11 mouse cellular contexts compared by ENCODE assay signal in genomic region chr7:28490903-28491302, GRCm38 (mm10). TPM values are rescaled to one million over a fixed set of nuclear protein-coding genes. Genes with fewer than 3 reads are reported as not detected.
DNase-seq lines count a peak whose midpoint lies in the region; ATAC-seq and TF ChIP-seq lines count a peak whose summit lies in the region.
"Had no signal": no experiment of that assay in that cellular context is flagged by ENCODE, and none has a peak within 500 bp of the region (broad histone marks: within the 10 kb centered on the region; RNA-seq: fewer than 3 reads in every experiment).

No protein-coding gene starts in this region.

- no peak overlapping the region for H3K9ac ChIP-seq in forebrain, embryonic 11.5 days (ENCODE audit: low read length)
- H3K9ac ChIP-seq in forebrain, postnatal 0 days: no peak overlapping the region
- no peak overlapping the region for H3K9ac ChIP-seq in midbrain, embryonic 15.5 days
- H3K9ac ChIP-seq in midbrain, embryonic 11.5 days (ENCODE audit: low read length): no peak overlapping the region
- H3K9ac ChIP-seq in intestine, embryonic 15.5 days: no peak overlapping the region
- H3K9ac ChIP-seq in stomach, embryonic 15.5 days: no peak overlapping the region

- no peaks in the 10 kb centered on the region; the same call in 1 of the 2 replicates for H3K4me1 ChIP-seq in forebrain, embryonic 11.5 days (replicated peaks; ENCODE audit: control insufficient read depth, insufficient read depth, low read length)
- no peaks in the 10 kb centered on the region for H3K4me1 ChIP-seq in forebrain, postnatal 0 days (ENCODE audit: insufficient read depth)
- peaks cover 19% of the 10 kb centered on the region for H3K4me1 ChIP-seq in midbrain, embryonic 15.5 days
- H3K4me1 ChIP-seq in midbrain, embryonic 11.5 days (ENCODE audit: control insufficient read depth, insufficient read depth, low read length): no peaks in the 10 kb centered on the region
- H3K4me1 ChIP-seq in intestine, embryonic 15.5 days (replicated peaks): peaks cover 5% of the 10 kb centered on the region
- H3K4me1 ChIP-seq in stomach, embryonic 15.5 days: peaks cover 15% of the 10 kb centered on the region

- no peak overlapping the region for H3K27ac ChIP-seq in forebrain, embryonic 11.5 days (ENCODE audit: low read depth, low read length)
- no peak overlapping the region for H3K27ac ChIP-seq in forebrain, postnatal 0 days (ENCODE audit: low read depth, low read length)
- H3K27ac ChIP-seq in midbrain, embryonic 15.5 days: no peak overlapping the region
- H3K27ac ChIP-seq in midbrain, embryonic 11.5 days (ENCODE audit: low read depth, low read length): no peak overlapping the region
- no peak overlapping the region for H3K27ac ChIP-seq in intestine, embryonic 15.5 days
- H3K27ac ChIP-seq in stomach, embryonic 15.5 days: no peak overlapping the region
- no peak overlapping the region for H3K27ac ChIP-seq in layer of hippocampus, adult 2 months

- TF ChIP-seq CTCF in forebrain, postnatal 0 days (IDR thresholded peaks at IDR 0.05; ENCODE audit: low read depth): no peak
- TF ChIP-seq CTCF in layer of hippocampus, adult 2 months (conservative IDR thresholded peaks at IDR 0.05): no peak

- DNase-seq in forebrain, embryonic 11.5 days (ENCODE audit: low spot score): no peak
- no peak for DNase-seq in forebrain, postnatal 0 days
- no peak for DNase-seq in midbrain, embryonic 11.5 days (ENCODE audit: low spot score, missing footprints)
- no peak for DNase-seq in right cerebral cortex, postnatal 36 days (ENCODE audit: low spot score in 2 of 2)
- no peak for DNase-seq in layer of hippocampus, adult 2 months (ENCODE audit: low spot score in 2 of 2)

- peaks cover 4% of the 10 kb centered on the region; the same call in 1 of the 2 replicates for H3K27me3 ChIP-seq in forebrain, embryonic 11.5 days (ENCODE audit: control insufficient read depth, insufficient read depth, low read length)
- H3K27me3 ChIP-seq in forebrain, postnatal 0 days (ENCODE audit: insufficient read depth, low read length): no peaks in the 10 kb centered on the region; the same call in 1 of the 2 replicates
- peaks cover 20% of the 10 kb centered on the region; the same call in 1 of the 2 replicates for H3K27me3 ChIP-seq in midbrain, embryonic 15.5 days (replicated peaks)
- H3K27me3 ChIP-seq in midbrain, embryonic 11.5 days (ENCODE audit: control insufficient read depth, insufficient read depth, low read length): peaks cover 4% of the 10 kb centered on the region; the same call in 1 of the 2 replicates
- no peaks in the 10 kb centered on the region for H3K27me3 ChIP-seq in intestine, embryonic 15.5 days (replicated peaks)
- H3K27me3 ChIP-seq in stomach, embryonic 15.5 days (replicated peaks): no peaks in the 10 kb centered on the region

- H3K9me3 ChIP-seq in forebrain, embryonic 11.5 days (ENCODE audit: control insufficient read depth, low read length): no peaks in the 10 kb centered on the region
- H3K9me3 ChIP-seq in forebrain, postnatal 0 days (ENCODE audit: low read length): no peaks in the 10 kb centered on the region
- H3K9me3 ChIP-seq in midbrain, embryonic 15.5 days: no peaks in the 10 kb centered on the region
- H3K9me3 ChIP-seq in midbrain, embryonic 11.5 days (ENCODE audit: control insufficient read depth, low read length): no peaks in the 10 kb centered on the region
- H3K9me3 ChIP-seq in intestine, embryonic 15.5 days: no peaks in the 10 kb centered on the region
- H3K9me3 ChIP-seq in stomach, embryonic 15.5 days: no peaks in the 10 kb centered on the region

- H3K4me2 ChIP-seq in forebrain, embryonic 11.5 days (ENCODE audit: low read depth, low read length, severe bottlenecking): 0 out of 2 replicates have a peak overlapping the region, but pooled peaks have one; percentile 8
- H3K4me2 ChIP-seq in forebrain, postnatal 0 days (ENCODE audit: low read depth): no peak overlapping the region
- 0 out of 2 replicates have a peak overlapping the region, but pooled peaks have one; percentile 21 for H3K4me2 ChIP-seq in midbrain, embryonic 15.5 days
- H3K4me2 ChIP-seq in midbrain, embryonic 11.5 days: no peak overlapping the region
- H3K4me2 ChIP-seq in intestine, embryonic 15.5 days (replicated peaks): peak overlapping the region; percentile 36
- peak overlapping the region; percentile 42 for H3K4me2 ChIP-seq in stomach, embryonic 15.5 days

- no peak overlapping the region for H3K4me3 ChIP-seq in forebrain, embryonic 11.5 days (ENCODE audit: low read depth, low read length)
- no peak overlapping the region for H3K4me3 ChIP-seq in forebrain, postnatal 0 days (ENCODE audit: low read depth, low read length)
- H3K4me3 ChIP-seq in midbrain, embryonic 15.5 days: no peak overlapping the region
- H3K4me3 ChIP-seq in midbrain, embryonic 11.5 days (ENCODE audit: low read depth, low read length): no peak overlapping the region
- no peak overlapping the region for H3K4me3 ChIP-seq in intestine, embryonic 15.5 days (replicated peaks)
- 0 out of 2 replicates have a peak overlapping the region, but pooled peaks have one; percentile 4 for H3K4me3 ChIP-seq in stomach, embryonic 15.5 days (replicated peaks)
- H3K4me3 ChIP-seq in layer of hippocampus, adult 2 months: no peak overlapping the region
- H3K4me3 ChIP-seq: erythroblast, embryonic 14.5 days had no signal

- no peak for ATAC-seq in forebrain, embryonic 11.5 days (replicated peaks; ENCODE audit: low FRiP score)
- no peak for ATAC-seq in forebrain, postnatal 0 days
- ATAC-seq in midbrain, embryonic 15.5 days (replicated peaks): no peak
- no peak for ATAC-seq in midbrain, embryonic 11.5 days (ENCODE audit: low FRiP score)
- 0 out of 2 replicates have a peak, but pooled peaks have one; percentile 21 for ATAC-seq in intestine, embryonic 15.5 days
- ATAC-seq in stomach, embryonic 15.5 days (ENCODE audit: insufficient read depth, low FRiP score, low read depth): no peak

- H3K36me3 ChIP-seq in forebrain, embryonic 11.5 days (ENCODE audit: control insufficient read depth, insufficient read depth, low read length): no peaks in the 10 kb centered on the region
- H3K36me3 ChIP-seq in forebrain, postnatal 0 days (ENCODE audit: insufficient read depth): no peaks in the 10 kb centered on the region
- H3K36me3 ChIP-seq in midbrain, embryonic 15.5 days (replicated peaks): no peaks in the 10 kb centered on the region
- no peaks in the 10 kb centered on the region for H3K36me3 ChIP-seq in midbrain, embryonic 11.5 days (ENCODE audit: control insufficient read depth, insufficient read depth, low read length)
- no peaks in the 10 kb centered on the region for H3K36me3 ChIP-seq in intestine, embryonic 15.5 days
- H3K36me3 ChIP-seq in stomach, embryonic 15.5 days: no peaks in the 10 kb centered on the region

- 28% methylated on average over 14 of the region's 14 CpGs for WGBS in forebrain, embryonic 11.5 days
- 40% methylated on average over 14 of the region's 14 CpGs for WGBS in forebrain, postnatal 0 days
- 29% methylated on average over 14 of the region's 14 CpGs for WGBS in midbrain, embryonic 15.5 days
- WGBS in midbrain, embryonic 11.5 days: 32% methylated on average over 14 of the region's 14 CpGs
- 32% methylated on average over 14 of the region's 14 CpGs for WGBS in intestine, embryonic 15.5 days
- WGBS in stomach, embryonic 15.5 days: 31% methylated on average over 14 of the region's 14 CpGs

RNA-seq across cellular contexts. Expression of gene Ifnl2, which starts 19.4 kb away (rescaled TPM):
- polyA plus RNA-seq in forebrain, embryonic 11.5 days (2014; fragmentation: Nextera tagmentation; extraction: Ambion mirVana): not detected in 2 replicates
- not detected in 2 replicates for total RNA-seq in forebrain, postnatal 0 days (2014; rRNA removed)
- polyA plus RNA-seq in forebrain, postnatal 0 days (2015; fragmentation: Nextera tagmentation; extraction: Ambion mirVana): not detected in 2 replicates
- not detected in 2 replicates for polyA plus RNA-seq in midbrain, embryonic 15.5 days (2015; fragmentation: Nextera tagmentation; extraction: Ambion mirVana)
- polyA plus RNA-seq in midbrain, embryonic 11.5 days (2014; fragmentation: Nextera tagmentation; extraction: Ambion mirVana): not detected in 2 replicates
- not detected in 2 replicates for polyA plus RNA-seq in intestine, embryonic 15.5 days (2015; fragmentation: Nextera tagmentation; extraction: Ambion mirVana)
- not detected in 2 replicates for polyA plus RNA-seq in stomach, embryonic 15.5 days (2015; fragmentation: Nextera tagmentation; extraction: Ambion mirVana)
- total RNA-seq in layer of hippocampus, adult 2 months (2021): not detected
- total RNA-seq: CH12.LX had no signal
- polyA plus RNA-seq: erythroblast, embryonic 14.5 days; liver, embryonic 16.5 days had no signal

RNA-seq across cellular contexts. Expression of gene Ifnl3, which starts 31.7 kb away (rescaled TPM):
- not detected in 2 replicates for polyA plus RNA-seq in forebrain, embryonic 11.5 days (2014; fragmentation: Nextera tagmentation; extraction: Ambion mirVana)
- total RNA-seq in forebrain, postnatal 0 days (2014; rRNA removed): not detected in 2 replicates
- not detected in 2 replicates for polyA plus RNA-seq in forebrain, postnatal 0 days (2015; fragmentation: Nextera tagmentation; extraction: Ambion mirVana)
- not detected in 2 replicates for polyA plus RNA-seq in midbrain, embryonic 15.5 days (2015; fragmentation: Nextera tagmentation; extraction: Ambion mirVana)
- not detected in 2 replicates for polyA plus RNA-seq in midbrain, embryonic 11.5 days (2014; fragmentation: Nextera tagmentation; extraction: Ambion mirVana)
- polyA plus RNA-seq in intestine, embryonic 15.5 days (2015; fragmentation: Nextera tagmentation; extraction: Ambion mirVana): not detected in 2 replicates
- polyA plus RNA-seq in stomach, embryonic 15.5 days (2015; fragmentation: Nextera tagmentation; extraction: Ambion mirVana): not detected in 2 replicates
- not detected for total RNA-seq in layer of hippocampus, adult 2 months (2021)
- total RNA-seq: CH12.LX had no signal
- polyA plus RNA-seq: erythroblast, embryonic 14.5 days; liver, embryonic 16.5 days had no signal

RNA-seq across cellular contexts. Expression of gene Lrfn1, which starts 39.1 kb away (rescaled TPM):
- polyA plus RNA-seq in forebrain, embryonic 11.5 days (2014; fragmentation: Nextera tagmentation; extraction: Ambion mirVana): 6.1 and 8.2 TPM in 2 replicates
- total RNA-seq in forebrain, postnatal 0 days (2014; rRNA removed): 57.7 and 88.3 TPM in 2 replicates
- polyA plus RNA-seq in forebrain, postnatal 0 days (2015; fragmentation: Nextera tagmentation; extraction: Ambion mirVana): 16.0 and 21.2 TPM in 2 replicates
- polyA plus RNA-seq in midbrain, embryonic 15.5 days (2015; fragmentation: Nextera tagmentation; extraction: Ambion mirVana): 20.9 and 23.0 TPM in 2 replicates
- 4.5 and 5.0 TPM in 2 replicates for polyA plus RNA-seq in midbrain, embryonic 11.5 days (2014; fragmentation: Nextera tagmentation; extraction: Ambion mirVana)
- 1.9 and 2.7 TPM in 2 replicates for polyA plus RNA-seq in intestine, embryonic 15.5 days (2015; fragmentation: Nextera tagmentation; extraction: Ambion mirVana)
- 3.0 and 3.5 TPM in 2 replicates for polyA plus RNA-seq in stomach, embryonic 15.5 days (2015; fragmentation: Nextera tagmentation; extraction: Ambion mirVana)
- total RNA-seq in layer of hippocampus, adult 2 months (2021): 10 to 100 TPM; 69.1 to 79.8 TPM

RNA-seq across cellular contexts. Expression of gene Sycn, which starts 49.8 kb away (rescaled TPM):
- not detected in 2 replicates for polyA plus RNA-seq in forebrain, embryonic 11.5 days (2014; fragmentation: Nextera tagmentation; extraction: Ambion mirVana)
- not detected in 2 replicates for total RNA-seq in forebrain, postnatal 0 days (2014; rRNA removed)
- not detected in 2 replicates for polyA plus RNA-seq in forebrain, postnatal 0 days (2015; fragmentation: Nextera tagmentation; extraction: Ambion mirVana)
- polyA plus RNA-seq in midbrain, embryonic 15.5 days (2015; fragmentation: Nextera tagmentation; extraction: Ambion mirVana): not detected in 2 replicates
- polyA plus RNA-seq in midbrain, embryonic 11.5 days (2014; fragmentation: Nextera tagmentation; extraction: Ambion mirVana): not detected in 2 replicates
- 33.3 and 122 TPM in 2 replicates for polyA plus RNA-seq in intestine, embryonic 15.5 days (2015; fragmentation: Nextera tagmentation; extraction: Ambion mirVana)
- polyA plus RNA-seq in stomach, embryonic 15.5 days (2015; fragmentation: Nextera tagmentation; extraction: Ambion mirVana): 103 and 114 TPM in 2 replicates
- total RNA-seq in layer of hippocampus, adult 2 months (2021): not detected
- total RNA-seq: CH12.LX had no signal
- polyA plus RNA-seq: erythroblast, embryonic 14.5 days had no signal

RNA-seq across cellular contexts. Expression of gene Gmfg, which starts 53.7 kb away (rescaled TPM):
- polyA plus RNA-seq in forebrain, embryonic 11.5 days (2014; fragmentation: Nextera tagmentation; extraction: Ambion mirVana): 4.0 and 4.9 TPM in 2 replicates
- total RNA-seq in forebrain, postnatal 0 days (2014; rRNA removed): 2.6 and 3.8 TPM in 2 replicates
- 5.8 and 6.7 TPM in 2 replicates for polyA plus RNA-seq in forebrain, postnatal 0 days (2015; fragmentation: Nextera tagmentation; extraction: Ambion mirVana)
- 3.2 and 3.4 TPM in 2 replicates for polyA plus RNA-seq in midbrain, embryonic 15.5 days (2015; fragmentation: Nextera tagmentation; extraction: Ambion mirVana)
- 6.3 and 7.5 TPM in 2 replicates for polyA plus RNA-seq in midbrain, embryonic 11.5 days (2014; fragmentation: Nextera tagmentation; extraction: Ambion mirVana)
- polyA plus RNA-seq in intestine, embryonic 15.5 days (2015; fragmentation: Nextera tagmentation; extraction: Ambion mirVana): 17.5 and 19.9 TPM in 2 replicates
- polyA plus RNA-seq in stomach, embryonic 15.5 days (2015; fragmentation: Nextera tagmentation; extraction: Ambion mirVana): 21.0 and 23.5 TPM in 2 replicates
- 1 to 10 TPM in 1 of 2 experiments, under 1 TPM in 1; 0.86 to 2.3 TPM for total RNA-seq in layer of hippocampus, adult 2 months (2021)

Comparison
In these comparisons a context has a peak if more than half of its experiments do, and no peak if none do; other contexts are left out.
1. H3K4me2 ChIP-seq: peak in forebrain, embryonic 11.5 days (single experiment), midbrain, embryonic 15.5 days (single experiment), intestine, embryonic 15.5 days (single experiment) and stomach, embryonic 15.5 days (single experiment); none in forebrain, postnatal 0 days (single experiment) and midbrain, embryonic 11.5 days (single experiment).